Mouse (Mus musculus): ENCODE measurements around the gene Cacnb2. TPM values are rescaled to one million over a fixed set of nuclear protein-coding genes. Genes with fewer than 3 reads are reported as not detected.

The Cacnb2 gene
- polyA plus RNA-seq (2016; fragmentation: Nextera tagmentation; extraction: Ambion mirVana) = 1.5 and 2.2 TPM in 2 replicates

GRCm38 (mm10) chr2:14602788-14603187 lies at the start of gene Cacnb2:
Gene Cacnb2 (plus strand): TSS chr2:14603088.
- WGBS = 68% methylated on average over 3 of the region's 3 CpGs
- Histone ChIP-seq H3K27ac (replicated peaks) (peak within 1 kb of the TSS; percentile 89), H3K4me3 (peak within 1 kb of the TSS; percentile 65), H3K4me1 (peaks cover 30% of the 10 kb centered on the region), H3K27me3 (replicated peaks; ENCODE audit: low read depth, poor library complexity, severe bottlenecking) (peaks cover 36% of the 10 kb centered on the region), H3K9me3 (no peaks in the 10 kb centered on the region), H3K36me3 (replicated peaks) (no peaks in the 10 kb centered on the region)
- DNase-seq (ENCODE audit: low spot score) = no peak

GRCm38 (mm10) chr2:14568020-14568419 lies 34.9 kb upstream of the Cacnb2 start:
- Histone ChIP-seq H3K4me1 (no peaks in the 10 kb centered on the region), H3K4me3 (no peak overlapping the region), H3K27ac (replicated peaks) (no peak overlapping the region), H3K9me3 (no peaks in the 10 kb centered on the region), H3K36me3 (replicated peaks) (no peaks in the 10 kb centered on the region), H3K27me3 (replicated peaks; ENCODE audit: low read depth, poor library complexity, severe bottlenecking) (no peaks in the 10 kb centered on the region)
- 42% methylated on average over 2 of the region's 2 CpGs for WGBS
- no peak for DNase-seq (ENCODE audit: low spot score)

- Histone ChIP-seq H3K4me1 (no peaks in the 10 kb centered on the region), H3K27me3 (replicated peaks; ENCODE audit: low read depth, poor library complexity, severe bottlenecking) (no peaks in the 10 kb centered on the region), H3K4me3 (no peak overlapping the region), H3K36me3 (replicated peaks) (no peaks in the 10 kb centered on the region), H3K27ac (replicated peaks) (no peak overlapping the region), H3K9me3 (no peaks in the 10 kb centered on the region)
- no peak for DNase-seq (ENCODE audit: low spot score)
Observed at GRCm38 (mm10) chr2:14571300-14571699, 31.6 kb upstream of the Cacnb2 start.

- no peaks in the 10 kb centered on the region for H3K27me3 ChIP-seq (replicated peaks; ENCODE audit: low read depth, poor library complexity, severe bottlenecking)
- no peak overlapping the region for H3K4me3 ChIP-seq
- H3K4me1 ChIP-seq = no peaks in the 10 kb centered on the region
- WGBS = 90% methylated on average over 4 of the region's 4 CpGs
- DNase-seq (ENCODE audit: low spot score) = no peak
- H3K27ac ChIP-seq (replicated peaks) = no peak overlapping the region
- H3K36me3 ChIP-seq (replicated peaks) = no peaks in the 10 kb centered on the region
- H3K9me3 ChIP-seq = no peaks in the 10 kb centered on the region
Observed at GRCm38 (mm10) chr2:14589541-14589940, 13.3 kb upstream of the Cacnb2 start.

GRCm38 (mm10) chr2:14597909-14598563 lies 4.9 kb upstream of the Cacnb2 start:
- H3K4me3 ChIP-seq = no peak overlapping the region

GRCm38 (mm10) chr2:14603784-14604781 lies 1.2 kb downstream of the Cacnb2 start:
- H3K9me3 ChIP-seq = no peaks in the 10 kb centered on the region
- H3K4me1 ChIP-seq = peaks cover 36% of the 10 kb centered on the region
- no peaks in the 10 kb centered on the region for H3K36me3 ChIP-seq (replicated peaks)
- WGBS = under 1% methylated on average over 83 of the region's 83 CpGs
- peaks cover 41% of the 10 kb centered on the region for H3K27me3 ChIP-seq (replicated peaks; ENCODE audit: low read depth, poor library complexity, severe bottlenecking)
- peak overlapping the region; percentile 89 for H3K27ac ChIP-seq (replicated peaks)
- DNase-seq (ENCODE audit: low spot score) = peak; percentile 85
- H3K4me3 ChIP-seq = peak overlapping the region; percentile 65

More at GRCm38 (mm10) chr2:14597909-14598563, 4.9 kb upstream of the Cacnb2 start:
- no peaks in the 10 kb centered on the region for H3K36me3 ChIP-seq (replicated peaks)
- DNase-seq (ENCODE audit: low spot score) = no peak
- H3K27me3 ChIP-seq (replicated peaks; ENCODE audit: low read depth, poor library complexity, severe bottlenecking) = peaks cover 8% of the 10 kb centered on the region
- no peaks in the 10 kb centered on the region; the same call in 1 of the 2 replicates for H3K4me1 ChIP-seq
- no peak overlapping the region for H3K27ac ChIP-seq (replicated peaks)
- H3K9me3 ChIP-seq = no peaks in the 10 kb centered on the region

GRCm38 (mm10) chr2:14604791-14605190 lies 1.9 kb downstream of the Cacnb2 start:
- 0% methylated on average over 22 of the region's 22 CpGs for WGBS
- no peaks in the 10 kb centered on the region for H3K9me3 ChIP-seq
- H3K4me1 ChIP-seq = peaks cover 36% of the 10 kb centered on the region
- peak overlapping the region; percentile 89 for H3K27ac ChIP-seq (replicated peaks)
- peaks cover 41% of the 10 kb centered on the region for H3K27me3 ChIP-seq (replicated peaks; ENCODE audit: low read depth, poor library complexity, severe bottlenecking)
- peak overlapping the region; percentile 65 for H3K4me3 ChIP-seq
- peak; percentile 70 for DNase-seq (ENCODE audit: low spot score)
- no peaks in the 10 kb centered on the region for H3K36me3 ChIP-seq (replicated peaks)

- Histone ChIP-seq H3K4me3 (peak overlapping the region; percentile 65), H3K36me3 (replicated peaks) (no peaks in the 10 kb centered on the region), H3K27ac (replicated peaks) (peak overlapping the region; percentile 89), H3K4me1 (peaks cover 36% of the 10 kb centered on the region), H3K9me3 (no peaks in the 10 kb centered on the region), H3K27me3 (replicated peaks; ENCODE audit: low read depth, poor library complexity, severe bottlenecking) (peaks cover 41% of the 10 kb centered on the region)
- WGBS = 7% methylated on average over 7 of the region's 7 CpGs
- no peak for DNase-seq (ENCODE audit: low spot score)
Observed at GRCm38 (mm10) chr2:14605207-14605606, 2.3 kb downstream of the Cacnb2 start.

GRCm38 (mm10) chr2:14608606-14609005 lies 5.7 kb downstream of the Cacnb2 start:
- Histone ChIP-seq H3K4me3 (no peak overlapping the region), H3K4me1 (peaks cover 30% of the 10 kb centered on the region), H3K27me3 (replicated peaks; ENCODE audit: low read depth, poor library complexity, severe bottlenecking) (peaks cover 27% of the 10 kb centered on the region), H3K27ac (replicated peaks) (peak overlapping the region; percentile 7; the same call in 1 of the 2 replicates), H3K36me3 (replicated peaks) (no peaks in the 10 kb centered on the region), H3K9me3 (no peaks in the 10 kb centered on the region)
- peak; percentile 33 for DNase-seq (ENCODE audit: low spot score)
- 43% methylated on average over 4 of the region's 4 CpGs for WGBS

GRCm38 (mm10) chr2:14612705-14613104 lies 9.8 kb downstream of the Cacnb2 start:
- 0 out of 2 replicates have a peak, but pooled peaks cover 4% of the 10 kb centered on the region for H3K27me3 ChIP-seq (replicated peaks; ENCODE audit: low read depth, poor library complexity, severe bottlenecking)
- 77% methylated on average over 4 of the region's 4 CpGs for WGBS
- no peak for DNase-seq (ENCODE audit: low spot score)
- no peak overlapping the region for H3K4me3 ChIP-seq
- peaks cover 6% of the 10 kb centered on the region for H3K4me1 ChIP-seq
- H3K36me3 ChIP-seq (replicated peaks) = no peaks in the 10 kb centered on the region
- H3K9me3 ChIP-seq = no peaks in the 10 kb centered on the region
- no peak overlapping the region for H3K27ac ChIP-seq (replicated peaks)

GRCm38 (mm10) chr2:14616361-14616760 lies 13.5 kb downstream of the Cacnb2 start:
- 92% methylated on average over 3 of the region's 3 CpGs for WGBS
- no peaks in the 10 kb centered on the region for H3K27me3 ChIP-seq (replicated peaks; ENCODE audit: low read depth, poor library complexity, severe bottlenecking)

GRCm38 (mm10) chr2:14620120-14620853 lies 17.4 kb downstream of the Cacnb2 start:
- Histone ChIP-seq H3K4me3 (no peak overlapping the region), H3K27me3 (replicated peaks; ENCODE audit: low read depth, poor library complexity, severe bottlenecking) (no peaks in the 10 kb centered on the region), H3K36me3 (replicated peaks) (no peaks in the 10 kb centered on the region), H3K9me3 (no peaks in the 10 kb centered on the region), H3K4me1 (no peaks in the 10 kb centered on the region), H3K27ac (replicated peaks) (no peak overlapping the region)
- no peak for DNase-seq (ENCODE audit: low spot score)
- 86% methylated on average over 6 of the region's 6 CpGs for WGBS

More at GRCm38 (mm10) chr2:14616361-14616760, 13.5 kb downstream of the Cacnb2 start:
- no peaks in the 10 kb centered on the region for H3K9me3 ChIP-seq
- no peak for DNase-seq (ENCODE audit: low spot score)
- no peaks in the 10 kb centered on the region for H3K4me1 ChIP-seq
- H3K36me3 ChIP-seq (replicated peaks) = no peaks in the 10 kb centered on the region
- no peak overlapping the region for H3K4me3 ChIP-seq
- no peak overlapping the region for H3K27ac ChIP-seq (replicated peaks)
